Mouse (Mus musculus): ENCODE results near the gene Fam117b. TPM values are rescaled to one million over a fixed set of nuclear protein-coding genes. Genes with fewer than 3 reads are reported as not detected.
A peak's percentile ranks its signal among the peaks of the same experiment; 100 is the strongest.

Gene Fam117b
- polyA plus RNA-seq, 1 experiment from 2014 or later, result 14.6 TPM

- DNase-seq (ENCODE audit: low spot score) (no peak), ATAC-seq (replicated peaks; ENCODE audit: insufficient number of reproducible peaks, low FRiP score, low TSS enrichment, low read depth) (no peak)
- 84% methylated on average over 10 of the region's 10 CpGs for WGBS
- H3K9me3 ChIP-seq (replicated peaks; ENCODE audit: control insufficient read depth, low read length), result no peaks in the 10 kb centered on the region
- no peak overlapping the region for H3K27ac ChIP-seq (replicated peaks; ENCODE audit: low read depth, low read length)
- no peak overlapping the region for H3K9ac ChIP-seq (replicated peaks; ENCODE audit: low read length)
- no peaks in the 10 kb centered on the region for H3K27me3 ChIP-seq (ENCODE audit: control insufficient read depth, insufficient read depth, low read length)
- no peak overlapping the region for H3K4me3 ChIP-seq (ENCODE audit: low read depth, low read length)
- H3K4me2 ChIP-seq (ENCODE audit: low read depth, low read length), result no peak overlapping the region
- H3K36me3 ChIP-seq (replicated peaks; ENCODE audit: control insufficient read depth, insufficient read depth, low read depth, low read length), result no peaks in the 10 kb centered on the region
- no peaks in the 10 kb centered on the region; the same call in 1 of the 2 replicates for H3K4me1 ChIP-seq (ENCODE audit: control insufficient read depth, insufficient read depth, low read length)
Observed at GRCm38 (mm10) chr1:59915843-59916610, 3.2 kb downstream of the Fam117b start.

- Histone ChIP-seq H3K27ac (replicated peaks; ENCODE audit: low read depth, low read length) (no peak overlapping the region), H3K36me3 (replicated peaks; ENCODE audit: control insufficient read depth, insufficient read depth, low read depth, low read length) (no peaks in the 10 kb centered on the region), H3K4me1 (ENCODE audit: control insufficient read depth, insufficient read depth, low read length) (no peaks in the 10 kb centered on the region; the same call in 1 of the 2 replicates), H3K9ac (replicated peaks; ENCODE audit: low read length) (no peak overlapping the region), H3K4me3 (ENCODE audit: low read depth, low read length) (no peak overlapping the region), H3K4me2 (ENCODE audit: low read depth, low read length) (no peak overlapping the region), H3K27me3 (ENCODE audit: control insufficient read depth, insufficient read depth, low read length) (no peaks in the 10 kb centered on the region), H3K9me3 (replicated peaks; ENCODE audit: control insufficient read depth, low read length) (no peaks in the 10 kb centered on the region)
- ATAC-seq (replicated peaks; ENCODE audit: insufficient number of reproducible peaks, low FRiP score, low TSS enrichment, low read depth) (no peak), DNase-seq (ENCODE audit: low spot score) (no peak)
- WGBS, result 82% methylated on average over 3 of the region's 3 CpGs
Observed at GRCm38 (mm10) chr1:59917401-59917800, 4.6 kb downstream of the Fam117b start.

GRCm38 (mm10) chr1:59918075-59918474, 5.3 kb downstream of the Fam117b start:
- H3K27me3 ChIP-seq (ENCODE audit: control insufficient read depth, insufficient read depth, low read length), result no peaks in the 10 kb centered on the region
- ATAC-seq (replicated peaks; ENCODE audit: insufficient number of reproducible peaks, low FRiP score, low TSS enrichment, low read depth), result no peak
- no peak overlapping the region for H3K9ac ChIP-seq (replicated peaks; ENCODE audit: low read length)
- no peaks in the 10 kb centered on the region for H3K36me3 ChIP-seq (replicated peaks; ENCODE audit: control insufficient read depth, insufficient read depth, low read depth, low read length)
- no peak for DNase-seq (ENCODE audit: low spot score)
- no peak overlapping the region for H3K27ac ChIP-seq (replicated peaks; ENCODE audit: low read depth, low read length)
- H3K4me2 ChIP-seq (ENCODE audit: low read depth, low read length), result no peak overlapping the region
- H3K4me1 ChIP-seq (ENCODE audit: control insufficient read depth, insufficient read depth, low read length), result no peaks in the 10 kb centered on the region; the same call in 1 of the 2 replicates
- no peaks in the 10 kb centered on the region for H3K9me3 ChIP-seq (replicated peaks; ENCODE audit: control insufficient read depth, low read length)
- H3K4me3 ChIP-seq (ENCODE audit: low read depth, low read length), result no peak overlapping the region

GRCm38 (mm10) chr1:59923201-59923600, 10.4 kb downstream of the Fam117b start:
- Histone ChIP-seq H3K4me3 (ENCODE audit: low read depth, low read length) (no peak overlapping the region), H3K9ac (replicated peaks; ENCODE audit: low read length) (no peak overlapping the region), H3K9me3 (replicated peaks; ENCODE audit: control insufficient read depth, low read length) (no peaks in the 10 kb centered on the region), H3K27ac (replicated peaks; ENCODE audit: low read depth, low read length) (no peak overlapping the region), H3K4me2 (ENCODE audit: low read depth, low read length) (no peak overlapping the region), H3K4me1 (ENCODE audit: control insufficient read depth, insufficient read depth, low read length) (no peaks in the 10 kb centered on the region), H3K27me3 (ENCODE audit: control insufficient read depth, insufficient read depth, low read length) (no peaks in the 10 kb centered on the region), H3K36me3 (replicated peaks; ENCODE audit: control insufficient read depth, insufficient read depth, low read depth, low read length) (no peaks in the 10 kb centered on the region)
- ATAC-seq (replicated peaks; ENCODE audit: insufficient number of reproducible peaks, low FRiP score, low TSS enrichment, low read depth), result no peak
- DNase-seq (ENCODE audit: low spot score), result no peak
- 85% methylated on average over 1 of the region's 1 CpGs for WGBS

GRCm38 (mm10) chr1:59923673-59924072, 10.9 kb downstream of the Fam117b start:
- Histone ChIP-seq H3K27me3 (ENCODE audit: control insufficient read depth, insufficient read depth, low read length) (no peaks in the 10 kb centered on the region), H3K36me3 (replicated peaks; ENCODE audit: control insufficient read depth, insufficient read depth, low read depth, low read length) (no peaks in the 10 kb centered on the region), H3K27ac (replicated peaks; ENCODE audit: low read depth, low read length) (no peak overlapping the region), H3K4me2 (ENCODE audit: low read depth, low read length) (no peak overlapping the region), H3K9me3 (replicated peaks; ENCODE audit: control insufficient read depth, low read length) (no peaks in the 10 kb centered on the region), H3K4me3 (ENCODE audit: low read depth, low read length) (no peak overlapping the region), H3K9ac (replicated peaks; ENCODE audit: low read length) (no peak overlapping the region), H3K4me1 (ENCODE audit: control insufficient read depth, insufficient read depth, low read length) (no peaks in the 10 kb centered on the region)
- DNase-seq (ENCODE audit: low spot score) (no peak), ATAC-seq (replicated peaks; ENCODE audit: insufficient number of reproducible peaks, low FRiP score, low TSS enrichment, low read depth) (no peak)
- WGBS, result 82% methylated on average over 1 of the region's 1 CpGs

GRCm38 (mm10) chr1:59924411-59924810, 11.6 kb downstream of the Fam117b start:
- H3K27ac ChIP-seq (replicated peaks; ENCODE audit: low read depth, low read length), result no peak overlapping the region
- DNase-seq (ENCODE audit: low spot score) (no peak), ATAC-seq (replicated peaks; ENCODE audit: insufficient number of reproducible peaks, low FRiP score, low TSS enrichment, low read depth) (no peak)
- no peak overlapping the region for H3K9ac ChIP-seq (replicated peaks; ENCODE audit: low read length)
- no peaks in the 10 kb centered on the region for H3K9me3 ChIP-seq (replicated peaks; ENCODE audit: control insufficient read depth, low read length)
- H3K4me3 ChIP-seq (ENCODE audit: low read depth, low read length), result no peak overlapping the region
- H3K4me2 ChIP-seq (ENCODE audit: low read depth, low read length), result no peak overlapping the region
- H3K27me3 ChIP-seq (ENCODE audit: control insufficient read depth, insufficient read depth, low read length), result no peaks in the 10 kb centered on the region
- H3K4me1 ChIP-seq (ENCODE audit: control insufficient read depth, insufficient read depth, low read length), result no peaks in the 10 kb centered on the region
- no peaks in the 10 kb centered on the region for H3K36me3 ChIP-seq (replicated peaks; ENCODE audit: control insufficient read depth, insufficient read depth, low read depth, low read length)
- WGBS, result 93% methylated on average over 2 of the region's 2 CpGs

- no peak overlapping the region for H3K4me3 ChIP-seq (ENCODE audit: low read depth, low read length)
- 86% methylated on average over 3 of the region's 3 CpGs for WGBS
- no peaks in the 10 kb centered on the region for H3K9me3 ChIP-seq (replicated peaks; ENCODE audit: control insufficient read depth, low read length)
- no peaks in the 10 kb centered on the region for H3K36me3 ChIP-seq (replicated peaks; ENCODE audit: control insufficient read depth, insufficient read depth, low read depth, low read length)
- no peak overlapping the region for H3K27ac ChIP-seq (replicated peaks; ENCODE audit: low read depth, low read length)
- DNase-seq (ENCODE audit: low spot score) (no peak), ATAC-seq (replicated peaks; ENCODE audit: insufficient number of reproducible peaks, low FRiP score, low TSS enrichment, low read depth) (0 out of 2 replicates have a peak, but pooled peaks have one; percentile 44)
- H3K9ac ChIP-seq (replicated peaks; ENCODE audit: low read length), result no peak overlapping the region
- no peaks in the 10 kb centered on the region for H3K4me1 ChIP-seq (ENCODE audit: control insufficient read depth, insufficient read depth, low read length)
- H3K27me3 ChIP-seq (ENCODE audit: control insufficient read depth, insufficient read depth, low read length), result no peaks in the 10 kb centered on the region
- no peak overlapping the region for H3K4me2 ChIP-seq (ENCODE audit: low read depth, low read length)
Observed at GRCm38 (mm10) chr1:59926021-59926672, 13.3 kb downstream of the Fam117b start.

GRCm38 (mm10) chr1:59927131-59927680, 14.4 kb downstream of the Fam117b start:
- H3K4me3 ChIP-seq (ENCODE audit: low read depth, low read length), result no peak overlapping the region
- H3K9ac ChIP-seq (replicated peaks; ENCODE audit: low read length), result no peak overlapping the region
- H3K27me3 ChIP-seq (ENCODE audit: control insufficient read depth, insufficient read depth, low read length), result no peaks in the 10 kb centered on the region
- H3K36me3 ChIP-seq (replicated peaks; ENCODE audit: control insufficient read depth, insufficient read depth, low read depth, low read length), result no peaks in the 10 kb centered on the region
- H3K4me2 ChIP-seq (ENCODE audit: low read depth, low read length), result no peak overlapping the region
- DNase-seq (ENCODE audit: low spot score) (no peak), ATAC-seq (replicated peaks; ENCODE audit: insufficient number of reproducible peaks, low FRiP score, low TSS enrichment, low read depth) (no peak)
- no peaks in the 10 kb centered on the region for H3K4me1 ChIP-seq (ENCODE audit: control insufficient read depth, insufficient read depth, low read length)
- H3K27ac ChIP-seq (replicated peaks; ENCODE audit: low read depth, low read length), result no peak overlapping the region
- WGBS, result 75% methylated on average over 2 of the region's 2 CpGs
- no peaks in the 10 kb centered on the region for H3K9me3 ChIP-seq (replicated peaks; ENCODE audit: control insufficient read depth, low read length)

Data from embryonic facial prominence, embryonic 11.5 days (tissue).